ENCODE assay signal across 11 mouse cellular contexts in the genomic region with DNA sequence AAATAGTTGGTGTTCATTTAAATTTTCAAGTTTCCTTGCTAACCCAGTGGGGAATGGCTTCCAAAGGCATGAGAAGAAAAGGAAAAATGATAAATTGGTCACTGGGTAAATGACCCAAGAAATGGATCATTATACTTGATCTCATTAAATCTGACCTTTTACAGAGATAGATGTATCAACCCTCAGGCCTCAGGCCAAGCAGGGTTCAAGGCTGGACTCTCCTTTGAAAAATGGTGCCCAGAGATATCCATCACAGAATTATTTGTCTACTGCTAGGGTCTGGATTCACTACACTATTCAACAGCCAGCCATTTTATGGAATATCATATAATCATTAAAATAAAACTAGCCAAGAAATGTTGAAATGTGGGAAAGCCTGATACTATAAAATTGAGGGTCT.
"Had no signal": no experiment of that assay in that cellular context is flagged by ENCODE, and none has a peak within 500 bp of the region (broad histone marks: within the 10 kb centered on the region; RNA-seq: fewer than 3 reads in every experiment).

No protein-coding gene starts in this region.

- DNase-seq: cerebellum, postnatal 25 days; cerebellum, postnatal 36 days; forebrain, postnatal 0 days; gastrocnemius, adult 2 months; gastrocnemius, postnatal 10 days; gastrocnemius, postnatal 14 days; gastrocnemius, postnatal 25 days; gastrocnemius, postnatal 36 days; heart, adult 11 months; heart, adult 18-20 months; heart, adult 2 months had no signal
